Mouse (Mus musculus): ENCODE results near the gene Gm29094.

Gene Gm29094

GRCm38 (mm10) chr9:89253400-89253799, 54.2 kb downstream of the Gm29094 start:
- no peak for DNase-seq

GRCm38 (mm10) chr9:89256556-89257335, 57.6 kb downstream of the Gm29094 start:
- DNase-seq = no peak

- DNase-seq = no peak
Measured at GRCm38 (mm10) chr9:89263968-89264367, 64.8 kb downstream of the Gm29094 start.

DNA sequence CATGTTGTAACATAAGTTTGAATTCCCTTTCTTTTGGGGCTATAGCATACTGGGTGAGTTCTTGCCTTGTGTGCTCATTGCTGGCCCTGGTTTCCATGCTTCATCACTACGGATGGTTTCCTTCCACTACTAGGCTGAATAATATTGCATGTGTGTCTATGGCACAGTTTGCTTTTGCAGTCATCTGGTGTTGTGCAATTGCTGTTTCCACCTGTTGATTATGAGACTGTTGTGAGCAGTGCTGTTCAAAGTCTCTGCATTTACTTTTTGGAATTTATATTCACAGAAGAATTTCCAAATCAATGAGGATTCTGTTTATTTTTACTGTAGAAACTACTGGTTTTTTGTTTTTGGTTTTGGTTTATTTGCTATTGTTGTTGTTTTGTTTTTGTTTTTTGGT, 65.4 kb downstream of the Gm29094 start:
- DNase-seq = no peak

Data from cerebellum, postnatal 25 days (tissue).